Mouse (Mus musculus): Measurements from ENCODE around the gene Piga. TPM values are rescaled to one million over a fixed set of nuclear protein-coding genes. Genes with fewer than 3 reads are reported as not detected.

Gene Piga
- 10 to 100 TPM in 19 of 26 experiments, 1 to 10 TPM in 7; 3.8 to 19.3 (median 12.6) TPM for total RNA-seq (2018; cell fraction: chromatin; rRNA removed)
- 1 to 10 TPM; 1.2 to 3.4 (median 2.5) TPM for total RNA-seq (2018; cell fraction: cytosol; rRNA removed)
- 10 to 100 TPM in 12 of 26 experiments, 1 to 10 TPM in 14; 5.7 to 23.2 (median 9.6) TPM for total RNA-seq (2018; cell fraction: nucleus; rRNA removed)
- polyA plus RNA-seq (2018) = 2.8 to 3.8 TPM (median 2.9 TPM) in 3 replicates

- peak within 1 kb of the TSS; percentile 36 for H3K27ac ChIP-seq
- no peaks in the 10 kb centered on the region for H3K36me3 ChIP-seq (ENCODE audit: inconsistent target)
- H3K79me2 ChIP-seq (ENCODE audit: inconsistent target) = peaks cover 16% of the 10 kb centered on the region; the same call in 1 of the 2 replicates
- 31% methylated on average over 28 of the region's 40 CpGs for WGBS (ENCODE audit: missing documents)
- H3K4me3 ChIP-seq (ENCODE audit: inconsistent target) = peak within 1 kb of the TSS; percentile 76
Measured at GRCm38 (mm10) chrX:164419471-164419939, at the start of gene Piga. TSS of gene Piga (plus strand) at chrX:164419787.

GRCm38 (mm10) chrX:164370576-164370975 is 49.0 kb upstream of the Piga start:
- 88% methylated on average over 3 of the region's 3 CpGs for WGBS (ENCODE audit: missing documents)
- Histone ChIP-seq H3K79me2 (ENCODE audit: inconsistent target) (no peaks in the 10 kb centered on the region), H3K36me3 (ENCODE audit: inconsistent target) (no peaks in the 10 kb centered on the region), H3K4me3 (ENCODE audit: inconsistent target) (no peak overlapping the region), H3K27ac (no peak overlapping the region)

- 53% methylated on average over 3 of the region's 3 CpGs for WGBS (ENCODE audit: missing documents)
- no peaks in the 10 kb centered on the region for H3K79me2 ChIP-seq (ENCODE audit: inconsistent target)
- no peaks in the 10 kb centered on the region for H3K36me3 ChIP-seq (ENCODE audit: inconsistent target)
- no peak within 1 kb of the TSS for H3K27ac ChIP-seq
- no peak within 1 kb of the TSS for H3K4me3 ChIP-seq (ENCODE audit: inconsistent target)
Measured at GRCm38 (mm10) chrX:164373081-164373480, 46.5 kb upstream of the Piga start, which contains the start of gene Vegfd. TSS of gene Vegfd (plus strand) at chrX:164373378.

GRCm38 (mm10) chrX:164374586-164374985 is 45.0 kb upstream of the Piga start:
- Histone ChIP-seq H3K4me3 (ENCODE audit: inconsistent target) (no peak overlapping the region), H3K36me3 (ENCODE audit: inconsistent target) (no peaks in the 10 kb centered on the region), H3K79me2 (ENCODE audit: inconsistent target) (no peaks in the 10 kb centered on the region), H3K27ac (no peak overlapping the region)
- WGBS (ENCODE audit: missing documents) = 59% methylated on average over 5 of the region's 5 CpGs

GRCm38 (mm10) chrX:164379721-164380120 is 39.9 kb upstream of the Piga start:
- Histone ChIP-seq H3K36me3 (ENCODE audit: inconsistent target) (no peaks in the 10 kb centered on the region), H3K79me2 (ENCODE audit: inconsistent target) (no peaks in the 10 kb centered on the region), H3K4me3 (ENCODE audit: inconsistent target) (no peak overlapping the region), H3K27ac (no peak overlapping the region)
- 78% methylated on average over 4 of the region's 4 CpGs for WGBS (ENCODE audit: missing documents)

- Histone ChIP-seq H3K27ac (no peak overlapping the region), H3K4me3 (ENCODE audit: inconsistent target) (peak overlapping the region; percentile 23), H3K79me2 (ENCODE audit: inconsistent target) (no peaks in the 10 kb centered on the region), H3K36me3 (ENCODE audit: inconsistent target) (no peaks in the 10 kb centered on the region)
- WGBS (ENCODE audit: missing documents) = 28% methylated on average over 20 of the region's 33 CpGs
Measured at GRCm38 (mm10) chrX:164381618-164382408, 37.8 kb upstream of the Piga start.

GRCm38 (mm10) chrX:164394091-164394490 is 25.5 kb upstream of the Piga start:
- no peaks in the 10 kb centered on the region for H3K79me2 ChIP-seq (ENCODE audit: inconsistent target)
- 82% methylated on average over 3 of the region's 4 CpGs for WGBS (ENCODE audit: missing documents)
- no peak overlapping the region for H3K27ac ChIP-seq
- no peak overlapping the region for H3K4me3 ChIP-seq (ENCODE audit: inconsistent target)
- no peaks in the 10 kb centered on the region for H3K36me3 ChIP-seq (ENCODE audit: inconsistent target)

GRCm38 (mm10) chrX:164398456-164398855 is 21.1 kb upstream of the Piga start:
- Histone ChIP-seq H3K4me3 (ENCODE audit: inconsistent target) (no peak overlapping the region), H3K79me2 (ENCODE audit: inconsistent target) (no peaks in the 10 kb centered on the region), H3K36me3 (ENCODE audit: inconsistent target) (no peaks in the 10 kb centered on the region), H3K27ac (no peak overlapping the region)
- 74% methylated on average over 3 of the region's 3 CpGs for WGBS (ENCODE audit: missing documents)

GRCm38 (mm10) chrX:164405080-164405649 is 14.4 kb upstream of the Piga start:
- H3K79me2 ChIP-seq (ENCODE audit: inconsistent target) = no peaks in the 10 kb centered on the region
- no peak overlapping the region for H3K4me3 ChIP-seq (ENCODE audit: inconsistent target)
- H3K36me3 ChIP-seq (ENCODE audit: inconsistent target) = no peaks in the 10 kb centered on the region
- no peak overlapping the region for H3K27ac ChIP-seq

GRCm38 (mm10) chrX:164406133-164407022 is 13.2 kb upstream of the Piga start:
- Histone ChIP-seq H3K4me3 (ENCODE audit: inconsistent target) (no peak overlapping the region), H3K27ac (no peak overlapping the region), H3K79me2 (ENCODE audit: inconsistent target) (no peaks in the 10 kb centered on the region), H3K36me3 (ENCODE audit: inconsistent target) (no peaks in the 10 kb centered on the region)
- WGBS (ENCODE audit: missing documents) = 66% methylated on average over 9 of the region's 9 CpGs

GRCm38 (mm10) chrX:164408301-164408927 is 11.2 kb upstream of the Piga start:
- Histone ChIP-seq H3K27ac (no peak overlapping the region), H3K36me3 (ENCODE audit: inconsistent target) (no peaks in the 10 kb centered on the region), H3K79me2 (ENCODE audit: inconsistent target) (no peaks in the 10 kb centered on the region), H3K4me3 (ENCODE audit: inconsistent target) (no peak overlapping the region)
- 81% methylated on average over 3 of the region's 3 CpGs for WGBS (ENCODE audit: missing documents)

- H3K27ac ChIP-seq = no peak overlapping the region
- H3K79me2 ChIP-seq (ENCODE audit: inconsistent target) = no peaks in the 10 kb centered on the region
- WGBS (ENCODE audit: missing documents) = 100% methylated on average over 1 of the region's 1 CpGs
- no peak overlapping the region for H3K4me3 ChIP-seq (ENCODE audit: inconsistent target)
- no peaks in the 10 kb centered on the region for H3K36me3 ChIP-seq (ENCODE audit: inconsistent target)
Measured at GRCm38 (mm10) chrX:164410562-164410961, 9.0 kb upstream of the Piga start.

GRCm38 (mm10) chrX:164416803-164417202 is 2.8 kb upstream of the Piga start:
- WGBS (ENCODE audit: missing documents) = 90% methylated on average over 2 of the region's 2 CpGs
- Histone ChIP-seq H3K4me3 (ENCODE audit: inconsistent target) (no peak overlapping the region), H3K27ac (no peak overlapping the region)

GRCm38 (mm10) chrX:164418008-164418407 is 1.6 kb upstream of the Piga start:
- Histone ChIP-seq H3K27ac (no peak overlapping the region), H3K79me2 (ENCODE audit: inconsistent target) (peaks cover 16% of the 10 kb centered on the region; the same call in 1 of the 2 replicates), H3K4me3 (ENCODE audit: inconsistent target) (no peak overlapping the region), H3K36me3 (ENCODE audit: inconsistent target) (no peaks in the 10 kb centered on the region)

More at GRCm38 (mm10) chrX:164416803-164417202, 2.8 kb upstream of the Piga start:
- H3K36me3 ChIP-seq (ENCODE audit: inconsistent target) = no peaks in the 10 kb centered on the region
- peaks cover 15% of the 10 kb centered on the region; the same call in 1 of the 2 replicates for H3K79me2 ChIP-seq (ENCODE audit: inconsistent target)
